Mouse (Mus musculus) ES-Bruce4 (cell line): Measurements from ENCODE around the gene Cdhr5.

ENCODE experiments used
- CTCF ChIP-seq: IDR thresholded peaks from one replicate; pipeline ENCODE4 v1.8.1; 2011; ENCODE audit warnings: low read depth, low read length
- EP300 ChIP-seq: IDR thresholded peaks from 2 replicates; pipeline ENCODE4 v1.6.1; 2011; ENCODE audit warnings: low read depth, low read length; ENCODE audit not compliant: insufficient read depth
- POLR2A ChIP-seq: IDR thresholded peaks from one replicate; pipeline ENCODE4 v1.8.1; 2011; ENCODE audit warnings: low read length; ENCODE audit not compliant: insufficient read depth

DNA sequence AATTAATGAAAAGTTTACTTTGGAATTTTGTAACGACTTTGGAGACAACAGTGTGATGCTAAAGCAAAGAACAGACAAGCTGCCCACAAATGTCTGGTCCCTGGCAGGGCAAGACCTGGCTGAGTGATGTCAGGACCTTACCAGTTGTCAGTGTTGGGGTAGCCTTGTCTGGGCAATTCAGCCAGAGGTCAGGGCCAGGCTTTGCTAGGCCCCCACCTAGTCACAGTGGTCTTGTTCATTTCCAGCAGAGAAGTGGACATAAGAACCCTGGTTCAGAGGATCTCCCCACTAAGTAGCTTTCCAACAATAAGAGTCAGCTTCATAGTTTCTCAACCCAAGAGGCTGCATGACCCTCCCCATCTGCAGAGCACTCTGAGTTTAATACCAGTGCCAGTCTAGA, 56.2 kb downstream of the Cdhr5 start:
- TF ChIP-seq CTCF = no peak
- TF ChIP-seq EP300 = no peak
- TF ChIP-seq POLR2A = no peak
